ENCODE assay signal across 14 mouse cellular contexts in the genomic region with DNA sequence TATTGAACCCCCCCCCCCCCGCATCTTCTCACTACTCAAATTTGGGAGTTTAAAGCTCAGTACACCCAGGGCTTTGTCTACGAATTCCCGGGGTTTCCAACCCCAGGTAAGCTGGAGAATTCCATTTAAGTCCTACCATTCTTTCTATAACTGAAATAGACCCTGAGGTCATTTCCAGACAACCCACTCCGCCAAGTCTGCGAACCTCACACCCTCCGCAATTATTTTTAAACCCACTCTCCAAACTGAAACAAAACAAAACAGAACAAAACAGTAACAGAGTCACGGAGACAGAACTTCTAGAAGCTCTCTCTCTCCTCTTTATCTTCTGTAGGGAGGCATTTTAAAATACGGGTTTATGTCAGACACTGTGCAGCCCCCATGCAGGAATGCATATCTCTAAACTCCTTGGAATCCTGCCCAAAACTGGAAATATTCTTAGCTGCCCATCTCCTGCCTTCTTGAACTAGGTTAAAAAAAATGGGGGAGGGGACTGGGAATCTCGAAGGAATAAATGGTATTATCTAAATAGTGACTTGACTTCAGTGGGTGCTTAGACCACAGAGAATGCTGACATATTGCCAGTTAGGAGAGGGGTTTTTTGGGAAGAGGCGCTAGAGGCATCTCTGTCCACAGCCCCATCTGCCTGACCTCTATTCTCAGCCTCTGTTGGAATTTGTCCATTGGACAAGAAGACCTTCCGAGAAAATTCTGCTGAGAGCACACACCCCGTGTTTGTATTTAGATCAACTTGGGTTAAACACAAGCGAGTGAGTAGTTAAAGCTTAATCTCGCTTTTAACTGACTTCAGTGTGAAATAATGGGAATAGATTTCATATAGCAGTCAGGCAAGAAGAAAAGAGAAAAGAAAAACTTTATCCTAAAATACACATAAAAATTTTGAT. TPM values are rescaled to one million over a fixed set of nuclear protein-coding genes. Genes with fewer than 3 reads are reported as not detected.
DNase-seq lines count a peak whose midpoint lies in the region; ATAC-seq and TF ChIP-seq lines count a peak whose summit lies in the region.
"Had no signal": no experiment of that assay in that cellular context is flagged by ENCODE, and none has a peak within 500 bp of the region (broad histone marks: within the 10 kb centered on the region; RNA-seq: fewer than 3 reads in every experiment).

No protein-coding gene starts in this region.

- no peak for DNase-seq in gastrocnemius, adult 2 months
- DNase-seq in gastrocnemius, postnatal 4 days (ENCODE audit: low spot score in 2 of 2), result no peak
- peak; percentile 77 for DNase-seq in liver, adult 2 months (ENCODE audit: extremely low read depth, low read depth, low spot score)
- DNase-seq in heart, postnatal 4 days, result peak; percentile 52
- DNase-seq in right cerebral cortex, adult 2 months (ENCODE audit: low spot score in 2 of 2), result no peak
- DNase-seq: adrenal gland, postnatal 25 days; cerebellum, adult 11 months; right cerebral cortex, postnatal 25 days had no signal

- WGBS in liver, adult 2 months, result 40% methylated on average over 14 of the region's 14 CpGs
- 60% methylated on average over 14 of the region's 14 CpGs for WGBS in liver, embryonic 12.5 days (ENCODE audit: insufficient replicate concordance)
- WGBS in stomach, embryonic 14.5 days, result 38% methylated on average over 14 of the region's 14 CpGs
- 78% methylated on average over 14 of the region's 14 CpGs for WGBS in midbrain, embryonic 13.5 days

- H3K27me3 ChIP-seq in liver, adult 2 months (ENCODE audit: control insufficient read depth, insufficient read depth, low read length), result no peaks in the 10 kb centered on the region
- H3K27me3 ChIP-seq in liver, embryonic 12.5 days (replicated peaks), result no peaks in the 10 kb centered on the region
- no peaks in the 10 kb centered on the region for H3K27me3 ChIP-seq in stomach, embryonic 14.5 days (ENCODE audit: control insufficient read depth, insufficient read depth, low read length)
- no peaks in the 10 kb centered on the region for H3K27me3 ChIP-seq in midbrain, embryonic 13.5 days
- H3K27me3 ChIP-seq: forebrain, embryonic 12.5 days; hindbrain, embryonic 15.5 days had no signal

- H3K79me2 ChIP-seq in liver, adult 2 months (ENCODE audit: control insufficient read depth, insufficient read depth, low read length), result peaks cover 13% of the 10 kb centered on the region; the same call in 1 of the 2 replicates

- H3K9ac ChIP-seq in liver, adult 2 months (ENCODE audit: low read depth, low read length), result no peak overlapping the region
- H3K9ac ChIP-seq in liver, embryonic 12.5 days, result no peak overlapping the region
- H3K9ac ChIP-seq in stomach, embryonic 14.5 days (replicated peaks; ENCODE audit: low read depth, low read length), result no peak overlapping the region
- H3K9ac ChIP-seq in midbrain, embryonic 13.5 days (replicated peaks), result no peak overlapping the region
- H3K9ac ChIP-seq: forebrain, embryonic 12.5 days; hindbrain, embryonic 15.5 days had no signal

- peak overlapping the region; percentile 56 for H3K4me3 ChIP-seq in gastrocnemius, adult 2 months
- H3K4me3 ChIP-seq in liver, adult 2 months (ENCODE audit: insufficient read depth, low read depth, low read length), result no peak overlapping the region
- H3K4me3 ChIP-seq in liver, embryonic 12.5 days, result no peak overlapping the region
- no peak overlapping the region for H3K4me3 ChIP-seq in stomach, embryonic 14.5 days (ENCODE audit: low read depth, low read length)
- H3K4me3 ChIP-seq in midbrain, embryonic 13.5 days (replicated peaks), result no peak overlapping the region
- H3K4me3 ChIP-seq: forebrain, embryonic 12.5 days; hindbrain, embryonic 15.5 days had no signal

- H3K27ac ChIP-seq in gastrocnemius, adult 2 months, result peak overlapping the region; percentile 77
- no peak overlapping the region; the same call in 1 of the 2 replicates for H3K27ac ChIP-seq in liver, adult 2 months (replicated peaks; ENCODE audit: insufficient read depth, low read depth, low read length)
- H3K27ac ChIP-seq in liver, embryonic 12.5 days, result no peak overlapping the region
- peak overlapping the region; percentile 58; the same call in 1 of the 2 replicates for H3K27ac ChIP-seq in stomach, embryonic 14.5 days (ENCODE audit: low read length)
- no peak overlapping the region for H3K27ac ChIP-seq in midbrain, embryonic 13.5 days
- H3K27ac ChIP-seq: forebrain, embryonic 12.5 days; hindbrain, embryonic 15.5 days; macrophage had no signal

- no peak for ATAC-seq in liver, embryonic 12.5 days
- no peak for ATAC-seq in stomach, embryonic 14.5 days (ENCODE audit: insufficient number of reproducible peaks, insufficient read depth, low FRiP score, low read depth)
- no peak for ATAC-seq in midbrain, embryonic 13.5 days

- no peaks in the 10 kb centered on the region for H3K9me3 ChIP-seq in liver, embryonic 12.5 days (replicated peaks)
- no peaks in the 10 kb centered on the region for H3K9me3 ChIP-seq in stomach, embryonic 14.5 days (ENCODE audit: control insufficient read depth, low read depth, low read length)
- H3K9me3 ChIP-seq in midbrain, embryonic 13.5 days, result no peaks in the 10 kb centered on the region
- H3K9me3 ChIP-seq: forebrain, embryonic 12.5 days; hindbrain, embryonic 15.5 days had no signal

- no peak overlapping the region for H3K4me2 ChIP-seq in liver, embryonic 12.5 days
- peak overlapping the region; percentile 16; the same call in 1 of the 2 replicates for H3K4me2 ChIP-seq in stomach, embryonic 14.5 days (replicated peaks; ENCODE audit: low read depth, low read length)
- no peak overlapping the region for H3K4me2 ChIP-seq in midbrain, embryonic 13.5 days (replicated peaks)
- H3K4me2 ChIP-seq: forebrain, embryonic 12.5 days; hindbrain, embryonic 15.5 days had no signal

- intact Hi-C loops in gastrocnemius, adult 2 months (cut with DNase I), result no loop called here

- TF ChIP-seq CTCF in gastrocnemius, adult 2 months (IDR thresholded peaks at IDR 0.05), result no peak
- no peak for TF ChIP-seq CTCF in liver, adult 2 months (IDR thresholded peaks at IDR 0.05; ENCODE audit: low read depth, low read length)

- H3K36me3 ChIP-seq in liver, adult 2 months (ENCODE audit: control insufficient read depth, insufficient read depth, low read length), result peaks cover 19% of the 10 kb centered on the region
- H3K36me3 ChIP-seq in liver, embryonic 12.5 days, result 0 out of 2 replicates have a peak, but pooled peaks cover 8% of the 10 kb centered on the region
- H3K36me3 ChIP-seq in stomach, embryonic 14.5 days (ENCODE audit: control insufficient read depth, insufficient read depth, low read length), result no peaks in the 10 kb centered on the region
- peaks cover 15% of the 10 kb centered on the region; the same call in 1 of the 2 replicates for H3K36me3 ChIP-seq in midbrain, embryonic 13.5 days
- H3K36me3 ChIP-seq: forebrain, embryonic 12.5 days; hindbrain, embryonic 15.5 days had no signal

- peaks cover 17% of the 10 kb centered on the region for H3K4me1 ChIP-seq in liver, adult 2 months (ENCODE audit: control insufficient read depth, insufficient read depth, low read length)
- peaks cover 18% of the 10 kb centered on the region; the same call in 1 of the 2 replicates for H3K4me1 ChIP-seq in liver, embryonic 12.5 days
- H3K4me1 ChIP-seq in stomach, embryonic 14.5 days (ENCODE audit: control insufficient read depth, insufficient read depth, low read length), result peaks cover 34% of the 10 kb centered on the region
- H3K4me1 ChIP-seq in midbrain, embryonic 13.5 days (replicated peaks), result peaks cover 14% of the 10 kb centered on the region

- TF ChIP-seq POLR2A in liver, adult 2 months (IDR thresholded peaks at IDR 0.05; ENCODE audit: extremely low read depth, insufficient read depth, low read length), result no peak

RNA-seq across cellular contexts. Expression of a gene that starts 50.3 kb away (rescaled TPM):
- total RNA-seq in gastrocnemius, adult 2 months (2021), result 1 to 10 TPM; 3.4 to 5.1 TPM
- total RNA-seq in gastrocnemius, postnatal 4 days (2021), result 1 to 10 TPM; 6.2 to 8.3 TPM
- total RNA-seq in liver, adult 2 months (2014; rRNA removed), result 4.6 and 5.9 TPM in 2 replicates
- 0.26 and 0.50 TPM in 2 replicates for polyA plus RNA-seq in liver, adult 2 months (2012; rRNA removed)
- polyA plus RNA-seq in liver, embryonic 12.5 days (2016; fragmentation: Nextera tagmentation; extraction: Ambion mirVana), result 0.81 TPM in 2 replicates
- 1 to 10 TPM; 6.0 to 6.6 TPM for total RNA-seq in heart, postnatal 4 days (2021)
- polyA plus RNA-seq in stomach, embryonic 14.5 days (2014; fragmentation: Nextera tagmentation; extraction: Ambion mirVana), result 3.4 and 3.5 TPM in 2 replicates
- 1.3 and 1.5 TPM in 2 replicates for polyA plus RNA-seq in midbrain, embryonic 13.5 days (2015; fragmentation: Nextera tagmentation; extraction: Ambion mirVana)

Comparison
In these comparisons a context has a peak if more than half of its experiments do, and no peak if none do; other contexts are left out.
1. DNase-seq: peak in liver, adult 2 months (single experiment) and heart, postnatal 4 days (single experiment); none in gastrocnemius, adult 2 months (single experiment), gastrocnemius, postnatal 4 days (0 of 2) and right cerebral cortex, adult 2 months (0 of 2).
2. H3K27ac ChIP-seq: peak in gastrocnemius, adult 2 months (single experiment) and stomach, embryonic 14.5 days (single experiment); none in liver, adult 2 months (single experiment), liver, embryonic 12.5 days (single experiment) and midbrain, embryonic 13.5 days (single experiment).